Mouse (Mus musculus) myocyte (in vitro differentiated cells): ENCODE measurements around the gene E030018B13Rik.

Source experiments
- CEBPB ChIP-seq: IDR thresholded peaks from 2 replicates; pipeline ENCODE4 v1.6.1; 2011; ENCODE audit warnings: mild to moderate bottlenecking, moderate library complexity; ENCODE audit not compliant: poor library complexity, insufficient read depth, severe bottlenecking
- E2F4 ChIP-seq: IDR thresholded peaks from one replicate; pipeline ENCODE4 v1.6.1; 2011; ENCODE audit warnings: mild to moderate bottlenecking, control low read depth, moderate library complexity; ENCODE audit not compliant: insufficient read depth
- MAX ChIP-seq: IDR thresholded peaks from one replicate; pipeline ENCODE4 v1.6.1; 2011; ENCODE audit warnings: low read depth, mild to moderate bottlenecking, control low read depth
- MYOD1 ChIP-seq, 3 experiments: IDR thresholded peaks; one replicate each; pipeline ENCODE4 v1.6.1; 2011; ENCODE audit warnings: control low read depth in 2 of 3, low read depth in 2 of 3, mild to moderate bottlenecking in 2 of 3, moderate library complexity in 1 of 3; ENCODE audit not compliant: insufficient read length in 2 of 3, control insufficient read depth in 1 of 3
- MYOG ChIP-seq, 3 experiments: IDR thresholded peaks; one replicate each; pipeline ENCODE4 v1.6.1; 2011; ENCODE audit warnings: control low read depth in 2 of 3, low read depth in 2 of 3, mild to moderate bottlenecking in 2 of 3; ENCODE audit not compliant: insufficient read length in 2 of 3, control insufficient read depth in 1 of 3, insufficient read depth in 1 of 3
- POLR2A ChIP-seq: IDR thresholded peaks from one replicate; pipeline ENCODE4 v1.6.1; 2011; ENCODE audit warnings: low read depth, mild to moderate bottlenecking, control low read depth, moderate library complexity; ENCODE audit not compliant: insufficient read length
- POLR2AphosphoS2 ChIP-seq: IDR thresholded peaks from one replicate; pipeline ENCODE4 v1.6.1; 2011; ENCODE audit warnings: low read depth, control low read depth; ENCODE audit not compliant: insufficient read length
- REST ChIP-seq: IDR thresholded peaks from one replicate; pipeline ENCODE4 v1.6.1; 2011; ENCODE audit warnings: mild to moderate bottlenecking, control low read depth, moderate library complexity; ENCODE audit not compliant: insufficient read depth, insufficient read length
- SRF ChIP-seq: IDR thresholded peaks from one replicate; pipeline ENCODE4 v1.6.1; 2011; ENCODE audit warnings: low read depth; ENCODE audit not compliant: control insufficient read depth, insufficient read length
- TCF12 ChIP-seq: IDR thresholded peaks from one replicate; pipeline ENCODE4 v1.6.1; 2011; ENCODE audit warnings: mild to moderate bottlenecking, control low read depth; ENCODE audit not compliant: poor library complexity, insufficient read depth, severe bottlenecking
- TCF3 ChIP-seq: IDR thresholded peaks from one replicate; pipeline ENCODE4 v1.6.1; 2011; ENCODE audit warnings: low read depth, control low read depth; ENCODE audit not compliant: insufficient read length
- USF1 ChIP-seq: IDR thresholded peaks from one replicate; pipeline ENCODE4 v1.6.1; 2011; ENCODE audit warnings: low read depth, mild to moderate bottlenecking, control low read depth, moderate library complexity

GRCm38 (mm10) chr7:63947514-63948487, 31.1 kb downstream of the E030018B13Rik start:
- TF ChIP-seq POLR2A (no peak), TCF3 (no peak), TCF12 (no peak), USF1 (no peak), CEBPB (no peak), POLR2AphosphoS2 (no peak), MYOD1 (IDR thresholded peaks at IDR 0.05; ENCODE audit: control insufficient read depth in 1 of 3, insufficient read length in 2 of 3, low read depth in 2 of 3) (no peak), MAX (no peak), E2F4 (no peak), MYOG (IDR thresholded peaks at IDR 0.05; ENCODE audit: control insufficient read depth in 1 of 3, insufficient read depth in 1 of 3, insufficient read length in 2 of 3, low read depth in 2 of 3) (no peak), REST (no peak), SRF (no peak)
